Mouse (Mus musculus): ENCODE measurements around the gene 1700030J22Rik.

DNA sequence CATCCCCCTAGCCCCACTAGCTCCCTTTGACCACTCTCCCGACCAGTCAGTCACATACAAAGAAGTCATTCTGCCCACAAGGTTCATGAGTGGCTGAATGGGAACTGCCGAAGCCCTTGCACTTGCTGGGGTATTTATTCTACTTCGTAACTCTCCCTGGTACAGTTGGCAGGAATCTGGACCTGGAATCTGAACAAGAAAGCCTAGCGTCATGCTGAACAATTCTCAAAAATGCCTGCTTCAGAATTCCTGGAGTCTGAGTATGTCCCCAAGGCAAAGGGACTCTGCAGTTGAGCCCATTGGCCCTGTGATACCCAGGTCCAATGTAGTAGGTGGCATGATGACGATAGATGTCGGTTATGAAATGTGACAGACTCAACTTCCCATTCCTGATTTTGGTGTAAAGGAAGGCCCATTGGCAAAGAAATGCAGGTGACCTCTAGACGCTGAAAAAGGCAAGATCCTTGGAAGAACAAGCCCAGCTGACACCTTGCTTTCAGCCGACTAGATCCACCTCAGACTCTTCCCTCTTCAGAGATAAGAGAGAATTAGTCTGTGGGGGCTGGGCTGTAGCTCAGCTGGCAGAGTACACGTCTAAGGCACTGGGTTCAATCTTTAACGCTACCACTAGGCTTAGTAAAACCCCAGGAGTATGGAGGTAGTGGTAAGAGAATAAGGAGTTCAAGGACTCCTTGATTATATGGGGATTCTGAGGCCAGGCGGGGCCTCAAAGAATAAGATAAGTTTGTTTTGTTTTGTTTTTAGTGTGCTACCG is 36.3 kb downstream of the 1700030J22Rik start:
- no peak for TF ChIP-seq CTCF (IDR thresholded peaks at IDR 0.05; ENCODE audit: low read depth)
- no peak for TF ChIP-seq EP300 (IDR thresholded peaks at IDR 0.05; ENCODE audit: low read depth)
